ENCODE assay signal across 28 mouse cellular contexts in the genomic region with DNA sequence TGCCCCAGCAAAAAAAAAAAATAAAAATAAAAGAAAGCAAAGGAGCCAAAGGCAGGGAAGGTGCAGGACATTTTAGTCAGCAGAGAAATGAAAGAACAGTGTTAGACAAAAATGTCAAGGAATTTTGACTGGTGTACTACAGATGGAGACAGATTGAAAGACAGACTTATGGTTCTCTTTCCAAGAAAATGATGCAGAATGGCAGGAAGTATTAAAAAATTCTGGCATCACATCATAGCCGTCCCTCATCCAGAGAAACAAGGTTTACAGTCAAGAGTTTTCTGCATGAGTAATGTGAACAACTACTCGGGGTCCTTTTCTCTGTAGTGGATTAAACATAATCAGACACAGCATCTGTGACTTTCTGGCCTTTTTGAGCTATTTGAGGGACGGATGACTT. TPM values are rescaled to one million over a fixed set of nuclear protein-coding genes. Genes with fewer than 3 reads are reported as not detected.
DNase-seq lines count a peak whose midpoint lies in the region; ATAC-seq and TF ChIP-seq lines count a peak whose summit lies in the region.
"Had no signal": no experiment of that assay in that cellular context is flagged by ENCODE, and none has a peak within 500 bp of the region (broad histone marks: within the 10 kb centered on the region; RNA-seq: fewer than 3 reads in every experiment).

No protein-coding gene starts in this region.

- no peak overlapping the region for H3K9ac ChIP-seq in forebrain, embryonic 14.5 days (ENCODE audit: low read length)
- H3K9ac ChIP-seq in forebrain, embryonic 12.5 days, result no peak overlapping the region
- H3K9ac ChIP-seq: embryonic facial prominence, embryonic 13.5 days; heart, embryonic 13.5 days; hindbrain, embryonic 15.5 days; limb, embryonic 15.5 days; liver, embryonic 14.5 days; midbrain, embryonic 13.5 days; stomach, embryonic 15.5 days had no signal

- peak; percentile 57 for DNase-seq in forebrain, embryonic 14.5 days (ENCODE audit: low spot score)
- DNase-seq in layer of hippocampus, adult 8-10 months (ENCODE audit: low spot score in 2 of 2), result peak; percentile 6 to 7
- DNase-seq in layer of hippocampus, postnatal 10 days (ENCODE audit: low spot score in 2 of 2), result no peak
- no peak for DNase-seq in spleen, postnatal 36 days (ENCODE audit: low spot score in 2 of 2)
- no peak for DNase-seq in spleen, postnatal 10 days (ENCODE audit: low spot score in 2 of 2)
- DNase-seq: adrenal gland, postnatal 14 days; cerebellum, adult 8-10 months; cerebellum, postnatal 25 days; gastrocnemius, postnatal 10 days; heart, postnatal 10 days; kidney, adult 11 months; kidney, postnatal 14 days; lung, adult 2 months; lung, postnatal 10 days; thymus, postnatal 14 days had no signal

- no peak overlapping the region for H3K27ac ChIP-seq in forebrain, embryonic 14.5 days (ENCODE audit: low read depth, low read length)
- no peak overlapping the region for H3K27ac ChIP-seq in forebrain, embryonic 12.5 days
- peak overlapping the region; percentile 62 for H3K27ac ChIP-seq in embryonic fibroblast, embryonic 13.5 days (ENCODE audit: insufficient read depth, low read length)
- H3K27ac ChIP-seq: embryonic facial prominence, embryonic 13.5 days; heart, embryonic 13.5 days; hindbrain, embryonic 15.5 days; limb, embryonic 15.5 days; liver, embryonic 14.5 days; macrophage; midbrain, embryonic 13.5 days; stomach, embryonic 15.5 days had no signal

- TF ChIP-seq CTCF in embryonic fibroblast, embryonic 13.5 days (IDR thresholded peaks at IDR 0.05; ENCODE audit: borderline replicate concordance, insufficient read depth, low read length), result no peak

- TF ChIP-seq POLR2A in embryonic fibroblast, embryonic 13.5 days (IDR thresholded peaks at IDR 0.05; ENCODE audit: low read depth, low read length), result no peak

- ATAC-seq in forebrain, embryonic 14.5 days, result no peak
- ATAC-seq in forebrain, embryonic 12.5 days (ENCODE audit: low FRiP score), result no peak
- ATAC-seq: inflammation-experienced regulatory T-cells, adult 6 months; midbrain, embryonic 13.5 days had no signal

- no peaks in the 10 kb centered on the region for H3K27me3 ChIP-seq in forebrain, embryonic 14.5 days (replicated peaks; ENCODE audit: control insufficient read depth, insufficient read depth, low read length)
- no peaks in the 10 kb centered on the region for H3K27me3 ChIP-seq in forebrain, embryonic 12.5 days
- H3K27me3 ChIP-seq: embryonic facial prominence, embryonic 13.5 days; heart, embryonic 13.5 days; hindbrain, embryonic 15.5 days; limb, embryonic 15.5 days; midbrain, embryonic 13.5 days; stomach, embryonic 15.5 days had no signal

- H3K4me2 ChIP-seq in forebrain, embryonic 14.5 days (ENCODE audit: low read length), result no peak overlapping the region
- H3K4me2 ChIP-seq in forebrain, embryonic 12.5 days, result no peak overlapping the region
- H3K4me2 ChIP-seq: embryonic facial prominence, embryonic 13.5 days; heart, embryonic 13.5 days; hindbrain, embryonic 15.5 days; limb, embryonic 15.5 days; midbrain, embryonic 13.5 days; stomach, embryonic 15.5 days had no signal

- H3K9me3 ChIP-seq in forebrain, embryonic 14.5 days (replicated peaks; ENCODE audit: control insufficient read depth, low read length), result no peaks in the 10 kb centered on the region
- no peaks in the 10 kb centered on the region for H3K9me3 ChIP-seq in forebrain, embryonic 12.5 days
- H3K9me3 ChIP-seq: embryonic facial prominence, embryonic 13.5 days; heart, embryonic 13.5 days; hindbrain, embryonic 15.5 days; limb, embryonic 15.5 days; midbrain, embryonic 13.5 days; stomach, embryonic 15.5 days had no signal

- H3K36me3 ChIP-seq in forebrain, embryonic 14.5 days (ENCODE audit: control insufficient read depth, insufficient read depth, low read length), result no peaks in the 10 kb centered on the region
- no peaks in the 10 kb centered on the region for H3K36me3 ChIP-seq in forebrain, embryonic 12.5 days (replicated peaks)
- H3K36me3 ChIP-seq: embryonic facial prominence, embryonic 13.5 days; heart, embryonic 13.5 days; hindbrain, embryonic 15.5 days; limb, embryonic 15.5 days; midbrain, embryonic 13.5 days; stomach, embryonic 15.5 days had no signal

- no peaks in the 10 kb centered on the region for H3K4me1 ChIP-seq in forebrain, embryonic 14.5 days (ENCODE audit: control insufficient read depth, insufficient read depth, low read length)
- no peaks in the 10 kb centered on the region for H3K4me1 ChIP-seq in forebrain, embryonic 12.5 days
- 0 out of 2 replicates have a peak, but pooled peaks cover 2% of the 10 kb centered on the region for H3K4me1 ChIP-seq in embryonic fibroblast, embryonic 13.5 days (ENCODE audit: control insufficient read depth, insufficient read depth, low read length)
- H3K4me1 ChIP-seq: embryonic facial prominence, embryonic 13.5 days; heart, embryonic 13.5 days; hindbrain, embryonic 15.5 days; limb, embryonic 15.5 days; midbrain, embryonic 13.5 days; stomach, embryonic 15.5 days had no signal

- 82% methylated on average over 3 of the region's 3 CpGs for WGBS in forebrain, embryonic 14.5 days
- WGBS in forebrain, embryonic 12.5 days, result 81% methylated on average over 3 of the region's 3 CpGs

- H3K4me3 ChIP-seq in forebrain, embryonic 14.5 days (ENCODE audit: low read depth, low read length), result no peak overlapping the region
- no peak overlapping the region for H3K4me3 ChIP-seq in forebrain, embryonic 12.5 days (replicated peaks)
- H3K4me3 ChIP-seq in embryonic fibroblast, embryonic 13.5 days (ENCODE audit: insufficient read depth, low read length), result no peak overlapping the region
- H3K4me3 ChIP-seq: embryonic facial prominence, embryonic 13.5 days; heart, embryonic 13.5 days; hindbrain, embryonic 15.5 days; limb, embryonic 15.5 days; midbrain, embryonic 13.5 days; stomach, embryonic 15.5 days had no signal

RNA-seq across cellular contexts. Expression of gene Slit2, which starts 52.7 kb away (rescaled TPM):
- 10.0 and 11.3 TPM in 2 replicates for polyA plus RNA-seq in forebrain, embryonic 14.5 days (2014; fragmentation: Nextera tagmentation; extraction: Ambion mirVana)
- 34.0 and 35.5 TPM in 2 replicates for polyA plus RNA-seq in forebrain, embryonic 12.5 days (2016; fragmentation: Nextera tagmentation; extraction: Ambion mirVana)
- total RNA-seq in layer of hippocampus, adult 8-10 months (2022), result 10 to 100 TPM; 33.1 to 46.2 (median 41.9) TPM
- 10 to 100 TPM; 47.8 to 49.0 TPM for total RNA-seq in layer of hippocampus, postnatal 10 days (2021)
- 258 and 328 TPM in 2 replicates for polyA plus RNA-seq in embryonic fibroblast, embryonic 13.5 days (2011; ENCODE audit: insufficient read length, low read depth, missing spikeins)
- total RNA-seq: megakaryocyte-erythroid progenitor cell, adult 5-6 weeks; MEL had no signal
- polyA plus RNA-seq: macrophage had no signal

Comparison
In these comparisons a context has a peak if more than half of its experiments do, and no peak if none do; other contexts are left out.
1. DNase-seq: peak in forebrain, embryonic 14.5 days (single experiment) and layer of hippocampus, adult 8-10 months (2 of 2); none in layer of hippocampus, postnatal 10 days (0 of 2), spleen, postnatal 36 days (0 of 2) and spleen, postnatal 10 days (0 of 2).